Mouse (Mus musculus): ENCODE measurements around the gene Mblac1. TPM values are rescaled to one million over a fixed set of nuclear protein-coding genes. Genes with fewer than 3 reads are reported as not detected.
A peak's percentile ranks its signal among the peaks of the same experiment; 100 is the strongest.

Mblac1 gene
- total and polyA plus RNA-seq, 3 experiments: 2.1 to 3.8 (median 2.5) TPM

- Histone ChIP-seq H3K36me3 (replicated peaks) (peaks cover 62% of the 10 kb centered on the region), H3K27me3 (ENCODE audit: insufficient read depth, low read length) (no peaks in the 10 kb centered on the region; the same call in 1 of the 2 replicates), H3K4me1 (ENCODE audit: insufficient read depth, low read depth, low read length) (peaks cover 70% of the 10 kb centered on the region), H3K9me3 (replicated peaks) (no peaks in the 10 kb centered on the region), H3K4me3 (ENCODE audit: low read depth, low read length) (no peak overlapping the region)
- TF ChIP-seq GATA2 (IDR thresholded peaks at IDR 0.05; ENCODE audit: borderline replicate concordance, low read depth, low read length) (no peak), POLR2AphosphoS5 (IDR thresholded peaks at IDR 0.05; ENCODE audit: insufficient replicate concordance, low read depth, low read length) (peak; percentile 84), GATA1 (IDR thresholded peaks at IDR 0.05; ENCODE audit: borderline replicate concordance, low read length) (no peak)
- ATAC-seq (ENCODE audit: extremely low read depth, insufficient number of reproducible peaks, low FRiP score, poor library complexity, severe bottlenecking) (no peak), DNase-seq (ENCODE audit: low spot score) (no peak)
Measured at GRCm38 (mm10) chr5:138163046-138163445, 31.1 kb upstream of the Mblac1 start.

GRCm38 (mm10) chr5:138163610-138164009 lies 30.5 kb upstream of the Mblac1 start:
- no peak for TF ChIP-seq GATA1 (IDR thresholded peaks at IDR 0.05; ENCODE audit: borderline replicate concordance, low read length)
- no peak for TF ChIP-seq GATA2 (IDR thresholded peaks at IDR 0.05; ENCODE audit: borderline replicate concordance, low read depth, low read length)
- no peak for TF ChIP-seq POLR2AphosphoS5 (IDR thresholded peaks at IDR 0.05; ENCODE audit: insufficient replicate concordance, low read depth, low read length)
- TF ChIP-seq TAL1 (conservative IDR thresholded peaks at IDR 0.05; ENCODE audit: low read depth, low read length): no peak
- no peak for TF ChIP-seq CTCF (IDR thresholded peaks at IDR 0.05; ENCODE audit: low read depth, low read length)
- DNase-seq (ENCODE audit: low spot score) (no peak), ATAC-seq (ENCODE audit: extremely low read depth, insufficient number of reproducible peaks, low FRiP score, poor library complexity, severe bottlenecking) (no peak)
- peaks cover 74% of the 10 kb centered on the region for H3K4me1 ChIP-seq (ENCODE audit: insufficient read depth, low read depth, low read length)
- no peak overlapping the region for H3K4me3 ChIP-seq (ENCODE audit: low read depth, low read length)
- H3K27me3 ChIP-seq (ENCODE audit: insufficient read depth, low read length): no peaks in the 10 kb centered on the region; the same call in 1 of the 2 replicates
- H3K9me3 ChIP-seq (replicated peaks): no peaks in the 10 kb centered on the region
- peaks cover 67% of the 10 kb centered on the region for H3K36me3 ChIP-seq (replicated peaks)

- no peaks in the 10 kb centered on the region; the same call in 1 of the 2 replicates for H3K27me3 ChIP-seq (ENCODE audit: insufficient read depth, low read length)
- H3K4me3 ChIP-seq (ENCODE audit: low read depth, low read length): peak overlapping the region; percentile 1; the same call in 1 of the 2 replicates
- ATAC-seq (ENCODE audit: extremely low read depth, insufficient number of reproducible peaks, low FRiP score, poor library complexity, severe bottlenecking) (no peak), DNase-seq (ENCODE audit: low spot score) (no peak)
- peaks cover 85% of the 10 kb centered on the region for H3K36me3 ChIP-seq (replicated peaks)
- no peaks in the 10 kb centered on the region for H3K9me3 ChIP-seq (replicated peaks)
- peaks cover 82% of the 10 kb centered on the region for H3K4me1 ChIP-seq (ENCODE audit: insufficient read depth, low read depth, low read length)
- TF ChIP-seq GATA2 (IDR thresholded peaks at IDR 0.05; ENCODE audit: borderline replicate concordance, low read depth, low read length) (no peak), POLR2AphosphoS5 (IDR thresholded peaks at IDR 0.05; ENCODE audit: insufficient replicate concordance, low read depth, low read length) (no peak), TAL1 (conservative IDR thresholded peaks at IDR 0.05; ENCODE audit: low read depth, low read length) (no peak), CTCF (IDR thresholded peaks at IDR 0.05; ENCODE audit: low read depth, low read length) (no peak), GATA1 (IDR thresholded peaks at IDR 0.05; ENCODE audit: borderline replicate concordance, low read length) (no peak)
Measured at GRCm38 (mm10) chr5:138165594-138165993, 28.5 kb upstream of the Mblac1 start.

GRCm38 (mm10) chr5:138170936-138171561 lies 23.1 kb upstream of the Mblac1 start:
- peaks cover 65% of the 10 kb centered on the region for H3K4me1 ChIP-seq (ENCODE audit: insufficient read depth, low read depth, low read length)
- ATAC-seq (ENCODE audit: extremely low read depth, insufficient number of reproducible peaks, low FRiP score, poor library complexity, severe bottlenecking): peak; percentile 68
- no peaks in the 10 kb centered on the region; the same call in 1 of the 2 replicates for H3K27me3 ChIP-seq (ENCODE audit: insufficient read depth, low read length)
- no peaks in the 10 kb centered on the region for H3K9me3 ChIP-seq (replicated peaks)
- TF ChIP-seq POLR2AphosphoS5 (IDR thresholded peaks at IDR 0.05; ENCODE audit: insufficient replicate concordance, low read depth, low read length): no peak
- no peak for TF ChIP-seq TAL1 (conservative IDR thresholded peaks at IDR 0.05; ENCODE audit: low read depth, low read length)
- no peak for TF ChIP-seq GATA1 (IDR thresholded peaks at IDR 0.05; ENCODE audit: borderline replicate concordance, low read length)
- no peak for TF ChIP-seq GATA2 (IDR thresholded peaks at IDR 0.05; ENCODE audit: borderline replicate concordance, low read depth, low read length)
- TF ChIP-seq CTCF (IDR thresholded peaks at IDR 0.05; ENCODE audit: low read depth, low read length): no peak
- peak overlapping the region; percentile 90 for H3K4me3 ChIP-seq (ENCODE audit: low read depth, low read length)
- DNase-seq (ENCODE audit: low spot score): peak; percentile 92
- H3K36me3 ChIP-seq (replicated peaks): peaks cover 81% of the 10 kb centered on the region

GRCm38 (mm10) chr5:138171695-138172491 lies 22.2 kb upstream of the Mblac1 start, which contains the start of the genes Ap4m1 and Mcm7:
Gene Ap4m1 (plus strand): TSS chr5:138172002.
Gene Mcm7 (minus strand): TSS chr5:138172422.
- TF ChIP-seq GATA1 (IDR thresholded peaks at IDR 0.05; ENCODE audit: borderline replicate concordance, low read length): no peak
- Histone ChIP-seq H3K27me3 (ENCODE audit: insufficient read depth, low read length) (no peaks in the 10 kb centered on the region; the same call in 1 of the 2 replicates), H3K9me3 (replicated peaks) (no peaks in the 10 kb centered on the region), H3K4me1 (ENCODE audit: insufficient read depth, low read depth, low read length) (peaks cover 59% of the 10 kb centered on the region), H3K36me3 (replicated peaks) (peaks cover 79% of the 10 kb centered on the region), H3K4me3 (ENCODE audit: low read depth, low read length) (peak within 1 kb of the TSS; percentile 90)
- DNase-seq (ENCODE audit: low spot score) (peak; percentile 99), ATAC-seq (ENCODE audit: extremely low read depth, insufficient number of reproducible peaks, low FRiP score, poor library complexity, severe bottlenecking) (peak; percentile 86)

- H3K4me1 ChIP-seq (ENCODE audit: insufficient read depth, low read depth, low read length): peaks cover 49% of the 10 kb centered on the region
- H3K27me3 ChIP-seq (ENCODE audit: insufficient read depth, low read length): no peaks in the 10 kb centered on the region
- no peaks in the 10 kb centered on the region for H3K9me3 ChIP-seq (replicated peaks)
- H3K36me3 ChIP-seq (replicated peaks): peaks cover 79% of the 10 kb centered on the region
- TF ChIP-seq POLR2AphosphoS5 (IDR thresholded peaks at IDR 0.05; ENCODE audit: insufficient replicate concordance, low read depth, low read length) (no peak), GATA2 (IDR thresholded peaks at IDR 0.05; ENCODE audit: borderline replicate concordance, low read depth, low read length) (no peak), GATA1 (IDR thresholded peaks at IDR 0.05; ENCODE audit: borderline replicate concordance, low read length) (no peak), TAL1 (conservative IDR thresholded peaks at IDR 0.05; ENCODE audit: low read depth, low read length) (no peak), CTCF (IDR thresholded peaks at IDR 0.05; ENCODE audit: low read depth, low read length) (no peak)
- ATAC-seq (ENCODE audit: extremely low read depth, insufficient number of reproducible peaks, low FRiP score, poor library complexity, severe bottlenecking): no peak
- DNase-seq (ENCODE audit: low spot score): no peak
- H3K4me3 ChIP-seq (ENCODE audit: low read depth, low read length): peak overlapping the region; percentile 30; the same call in 1 of the 2 replicates
Measured at GRCm38 (mm10) chr5:138173217-138173616, 20.9 kb upstream of the Mblac1 start.
